Mouse (Mus musculus) midbrain, embryonic 14.5 days (tissue): Measurements from ENCODE around the gene Polr2h. TPM values are rescaled to one million over a fixed set of nuclear protein-coding genes. Genes with fewer than 3 reads are reported as not detected.

ENCODE experiments used
- ATAC-seq: fragments of 200-750 bp; cut with Nextera tagmentation; 2 replicates; pipeline ENCODE4 v1.8.0; 2017; ENCODE audit warnings: moderate number of reproducible peaks, moderate library complexity; ENCODE audit not compliant: low FRiP score, low TSS enrichment
- DNase-seq: peaks from one replicate; pipeline ENCODE4 v3.0.0-alpha.2; 2015
- H3K27ac ChIP-seq: fragments of 300-500 bp; sonication (generic); replicated peaks from 2 replicates; pipeline ENCODE4 v1.5.1; 2014; ENCODE audit warnings: mild to moderate bottlenecking, low read depth, low read length, moderate library complexity
- H3K27me3 ChIP-seq: fragments of 300-500 bp; sonication (generic); 2 replicates; pipeline ENCODE4 v1.6.1; 2014; ENCODE audit warnings: low read length, control low read depth, mixed read lengths; ENCODE audit not compliant: control insufficient read depth, insufficient read depth
- H3K36me3 ChIP-seq: fragments of 300-500 bp; sonication (generic); 2 replicates; pipeline ENCODE4 v1.6.1; 2014; ENCODE audit warnings: low read length, control low read depth; ENCODE audit not compliant: control insufficient read depth, insufficient read depth
- H3K4me1 ChIP-seq: fragments of 300-500 bp; sonication (generic); 2 replicates; pipeline ENCODE4 v1.6.1; 2014; ENCODE audit warnings: mild to moderate bottlenecking, antibody characterized with exemption, low read length, control low read depth; ENCODE audit not compliant: control insufficient read depth, insufficient read depth
- H3K4me2 ChIP-seq: fragments of 300-500 bp; sonication (generic); 2 replicates; pipeline ENCODE4 v1.6.1; 2014; ENCODE audit warnings: mild to moderate bottlenecking, low read length, moderate library complexity
- H3K4me3 ChIP-seq: fragments of 300-500 bp; sonication (generic); replicated peaks from 2 replicates; pipeline ENCODE4 v1.5.1; 2014; ENCODE audit warnings: low read depth, low read length
- H3K9ac ChIP-seq: fragments of 300-500 bp; sonication (generic); replicated peaks from 2 replicates; pipeline ENCODE4 v1.6.1; 2014; ENCODE audit warnings: mild to moderate bottlenecking, low read length, moderate library complexity
- H3K9me3 ChIP-seq: fragments of 300-500 bp; sonication (generic); 2 replicates; pipeline ENCODE4 v1.6.1; 2016; ENCODE audit warnings: low read length, control low read depth, mixed read lengths; ENCODE audit not compliant: control insufficient read depth
- WGBS: fragments of 180-500 bp; shearing (Covaris S2); extraction: QIAGEN DNeasy Blood & Tissue Kit; methylation state at CpG from one replicate; pipeline ENCODE4 v1.1.7; 2014; 5-methylcytosine and 5-hydroxymethylcytosine counted together
- polyA plus RNA-seq: library from polyadenylated mRNA; unstranded; fragments of >200 nt; fragmentation: Nextera tagmentation; extraction: Ambion mirVana; gene quantifications from 2 replicates; pipeline ENCODE4 v1.2.1, GENCODE M21; 2014

The Polr2h gene
- polyA plus RNA-seq, 1 experiment from 2014 or later: 89.6 TPM

DNA sequence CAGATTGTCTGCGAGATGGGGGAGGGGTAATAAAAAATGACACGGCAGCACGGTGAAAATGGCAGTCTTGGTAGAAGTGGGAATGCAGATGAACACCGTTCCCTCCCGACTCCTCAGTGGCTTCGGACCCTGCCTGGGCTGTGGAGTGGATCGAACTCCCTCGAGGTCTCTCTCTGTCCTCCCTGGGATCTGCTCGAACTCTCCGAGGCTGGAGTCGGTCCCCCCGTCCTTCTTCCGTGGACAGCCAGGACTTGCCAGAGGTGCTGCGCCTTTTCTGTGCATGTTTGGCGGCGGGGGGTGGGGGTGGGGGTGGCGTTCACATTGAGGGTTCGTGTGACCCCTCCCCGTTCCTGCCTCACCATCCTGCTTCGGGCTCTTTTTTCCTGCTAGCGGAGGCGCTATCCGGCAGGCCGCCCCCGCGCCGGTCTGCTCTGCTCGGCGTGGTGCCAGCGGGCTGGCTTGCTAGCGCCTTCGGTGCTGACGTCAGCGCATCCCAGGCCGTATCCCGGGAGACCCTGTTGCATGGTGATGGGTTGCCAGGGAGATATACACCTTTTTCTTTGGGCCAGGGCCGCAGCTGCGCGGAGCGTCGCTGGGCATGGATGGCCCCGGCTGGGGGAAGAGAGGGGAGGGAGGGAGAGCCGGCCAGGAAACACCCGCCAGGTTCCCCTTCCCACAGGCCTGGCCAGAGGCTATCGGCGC is 21.7 kb upstream of the Polr2h start:
- H3K36me3 ChIP-seq: peaks cover 35% of the 10 kb centered on the region
- H3K9me3 ChIP-seq: no peaks in the 10 kb centered on the region
- under 1% methylated on average over 46 of the region's 46 CpGs for WGBS
- peak; percentile 97 for DNase-seq
- H3K9ac ChIP-seq: peak overlapping the region; percentile 66
- H3K4me3 ChIP-seq: peak overlapping the region; percentile 43
- H3K4me1 ChIP-seq: peaks cover 31% of the 10 kb centered on the region
- H3K27ac ChIP-seq: peak overlapping the region; percentile 80
- no peaks in the 10 kb centered on the region for H3K27me3 ChIP-seq
- peak; percentile 81 for ATAC-seq
- peak overlapping the region; percentile 82 for H3K4me2 ChIP-seq

DNA sequence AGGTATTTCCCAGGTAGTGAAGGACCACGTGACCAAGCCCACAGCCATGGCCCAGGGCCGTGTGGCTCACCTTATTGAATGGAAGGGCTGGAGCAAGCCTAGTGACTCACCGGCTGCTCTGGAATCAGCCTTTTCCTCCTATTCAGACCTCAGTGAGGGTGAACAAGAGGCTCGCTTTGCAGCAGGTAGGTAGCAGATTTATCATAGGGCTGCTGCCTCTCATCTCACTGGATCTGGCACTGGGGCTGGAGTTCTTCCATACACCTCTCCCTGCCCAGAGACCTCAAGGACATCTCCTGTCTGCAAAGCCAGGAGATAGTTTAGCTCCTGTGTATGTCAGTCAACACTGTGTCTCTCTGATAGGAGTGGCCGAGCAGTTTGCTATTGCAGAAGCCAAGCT is 18.2 kb upstream of the Polr2h start:
- Histone ChIP-seq H3K4me2 (no peak overlapping the region), H3K4me3 (no peak overlapping the region), H3K27me3 (no peaks in the 10 kb centered on the region), H3K9me3 (no peaks in the 10 kb centered on the region), H3K36me3 (peaks cover 41% of the 10 kb centered on the region), H3K27ac (no peak overlapping the region), H3K9ac (no peak overlapping the region), H3K4me1 (peaks cover 33% of the 10 kb centered on the region)
- ATAC-seq (no peak), DNase-seq (no peak)
- 81% methylated on average over 5 of the region's 5 CpGs for WGBS

DNA sequence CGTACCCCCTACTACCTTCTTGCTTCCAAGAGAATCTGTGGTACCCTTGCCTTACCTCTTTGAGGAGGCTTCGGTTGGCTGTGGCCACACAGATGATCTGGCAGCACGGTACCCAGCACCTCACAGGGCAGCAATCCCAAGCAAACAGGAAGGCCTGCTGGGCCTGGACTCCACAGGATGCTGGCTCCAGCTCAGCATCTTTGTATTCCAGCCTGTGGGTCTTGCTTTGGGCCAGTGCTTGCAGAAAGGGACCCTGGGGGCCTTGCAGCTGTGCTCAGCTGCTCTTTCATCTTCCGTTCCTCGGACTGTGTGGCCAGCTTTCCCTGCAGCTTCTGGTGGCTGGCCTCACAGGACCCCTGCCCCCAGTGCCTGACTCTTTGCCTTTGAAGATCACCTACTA is 17.4 kb upstream of the Polr2h start:
- Histone ChIP-seq H3K4me2 (no peak overlapping the region), H3K27ac (no peak overlapping the region), H3K9me3 (no peaks in the 10 kb centered on the region), H3K4me3 (no peak overlapping the region), H3K4me1 (peaks cover 32% of the 10 kb centered on the region), H3K27me3 (no peaks in the 10 kb centered on the region), H3K36me3 (peaks cover 48% of the 10 kb centered on the region), H3K9ac (no peak overlapping the region)
- WGBS: 32% methylated on average over 5 of the region's 5 CpGs
- ATAC-seq: no peak
- DNase-seq: no peak

GRCm38 (mm10) chr16:20701316-20701715 is 16.1 kb upstream of the Polr2h start:
- Histone ChIP-seq H3K27ac (peak overlapping the region; percentile 62), H3K27me3 (no peaks in the 10 kb centered on the region), H3K4me2 (no peak overlapping the region), H3K4me1 (peaks cover 20% of the 10 kb centered on the region), H3K36me3 (peaks cover 53% of the 10 kb centered on the region), H3K9ac (no peak overlapping the region), H3K9me3 (no peaks in the 10 kb centered on the region), H3K4me3 (no peak overlapping the region)
- no peak for ATAC-seq
- DNase-seq: no peak
- WGBS: 29% methylated on average over 7 of the region's 7 CpGs

DNA sequence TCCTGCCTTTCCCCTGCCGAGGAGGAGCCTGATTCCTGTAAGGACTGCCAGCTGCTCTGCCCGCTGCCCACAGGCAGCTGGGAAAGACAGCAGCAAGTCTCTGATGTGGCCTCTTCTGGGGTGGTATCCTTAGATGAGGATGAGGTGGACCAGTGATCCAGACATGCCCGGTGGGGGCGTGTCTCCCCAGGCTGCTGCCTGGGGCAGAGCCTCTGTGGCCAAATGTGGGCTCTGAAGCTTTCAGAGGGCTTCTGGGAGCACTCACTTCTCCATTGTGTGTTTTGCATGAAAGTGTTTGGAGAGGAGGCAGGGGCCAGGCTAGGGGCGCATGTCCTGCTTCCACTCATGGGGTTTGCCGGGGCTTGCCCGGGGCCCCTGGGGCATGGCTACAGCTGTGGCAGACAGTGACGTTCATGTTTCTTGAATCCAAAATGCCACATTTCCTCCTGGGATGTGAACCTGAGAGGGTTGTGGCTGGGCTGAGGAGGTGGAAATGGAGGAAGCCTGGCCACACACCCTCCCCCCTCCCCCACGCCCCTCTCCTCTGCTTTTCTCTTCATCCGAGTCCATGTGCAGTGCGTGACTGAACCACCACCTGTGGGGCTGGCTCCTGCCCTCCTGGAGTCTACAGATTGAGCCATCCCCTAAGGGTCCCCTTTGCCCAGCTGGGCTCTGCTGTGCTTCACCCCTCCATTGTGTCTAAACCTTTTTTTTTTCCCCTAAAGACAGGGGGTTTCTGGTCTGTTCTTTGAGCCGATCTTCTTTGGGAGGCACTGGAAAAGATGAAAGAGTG is 15.5 kb upstream of the Polr2h start:
- Histone ChIP-seq H3K9me3 (no peaks in the 10 kb centered on the region), H3K4me1 (peaks cover 14% of the 10 kb centered on the region), H3K36me3 (peaks cover 59% of the 10 kb centered on the region), H3K4me2 (no peak overlapping the region; the same call in 1 of the 2 replicates), H3K9ac (no peak overlapping the region), H3K27ac (peak overlapping the region; percentile 62), H3K27me3 (no peaks in the 10 kb centered on the region), H3K4me3 (no peak overlapping the region)
- ATAC-seq: peak; percentile 19; the same call in 1 of the 2 replicates
- DNase-seq: no peak
- WGBS: 9% methylated on average over 12 of the region's 12 CpGs

DNA sequence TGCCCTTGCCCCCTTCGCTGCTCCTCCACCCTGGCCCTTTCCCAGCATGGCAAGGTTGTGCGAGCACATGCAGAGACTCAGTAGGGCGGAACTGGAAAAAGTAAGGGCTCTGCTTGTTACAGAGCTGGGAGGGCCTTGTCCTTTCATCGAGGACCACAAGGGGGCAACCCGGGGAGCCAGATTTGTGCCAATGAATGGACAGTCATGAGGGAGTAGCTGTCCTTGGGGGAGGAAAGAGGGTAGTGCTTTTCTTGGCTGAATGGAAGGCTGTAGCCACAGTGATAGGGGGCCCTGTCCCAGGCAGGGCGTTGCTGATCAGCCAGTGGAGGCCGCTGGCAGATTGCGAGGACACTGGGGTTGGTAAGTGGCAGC is 15.0 kb upstream of the Polr2h start:
- peak; percentile 84 for DNase-seq
- Histone ChIP-seq H3K9ac (no peak overlapping the region), H3K36me3 (peaks cover 65% of the 10 kb centered on the region), H3K4me1 (peaks cover 14% of the 10 kb centered on the region), H3K27ac (peak overlapping the region; percentile 61; the same call in 1 of the 2 replicates), H3K9me3 (no peaks in the 10 kb centered on the region), H3K4me3 (no peak overlapping the region), H3K27me3 (no peaks in the 10 kb centered on the region), H3K4me2 (no peak overlapping the region; the same call in 1 of the 2 replicates)
- peak; percentile 60; the same call in 1 of the 2 replicates for ATAC-seq
- WGBS: 4% methylated on average over 8 of the region's 8 CpGs

- ATAC-seq (no peak), DNase-seq (no peak)
- H3K36me3 ChIP-seq: peaks cover 70% of the 10 kb centered on the region
- WGBS: 94% methylated on average over 10 of the region's 10 CpGs
- H3K4me3 ChIP-seq: no peak overlapping the region
- H3K4me1 ChIP-seq: peaks cover 14% of the 10 kb centered on the region
- H3K9ac ChIP-seq: no peak overlapping the region
- no peak overlapping the region for H3K27ac ChIP-seq
- no peaks in the 10 kb centered on the region for H3K27me3 ChIP-seq
- H3K4me2 ChIP-seq: no peak overlapping the region
- no peaks in the 10 kb centered on the region for H3K9me3 ChIP-seq
These were observed 14.4 kb upstream of the Polr2h start for GRCm38 (mm10) chr16:20703071-20703470.

GRCm38 (mm10) chr16:20703699-20704400 is 13.6 kb upstream of the Polr2h start:
- H3K9me3 ChIP-seq: no peaks in the 10 kb centered on the region
- H3K27ac ChIP-seq: no peak overlapping the region
- no peak overlapping the region for H3K4me2 ChIP-seq
- no peaks in the 10 kb centered on the region for H3K27me3 ChIP-seq
- ATAC-seq: no peak
- no peak for DNase-seq
- H3K36me3 ChIP-seq: peaks cover 76% of the 10 kb centered on the region
- H3K9ac ChIP-seq: no peak overlapping the region
- no peak overlapping the region for H3K4me3 ChIP-seq
- peaks cover 14% of the 10 kb centered on the region for H3K4me1 ChIP-seq
- 96% methylated on average over 6 of the region's 6 CpGs for WGBS
